Mouse (Mus musculus) intestine, embryonic 14.5 days (tissue): ENCODE results near the gene Mrps18a. TPM values are rescaled to one million over a fixed set of nuclear protein-coding genes. Genes with fewer than 3 reads are reported as not detected.

Experiments
- ATAC-seq: fragments of 200-750 bp; cut with Nextera tagmentation; replicated peaks from 2 replicates; pipeline ENCODE4 v1.8.0; 2017; ENCODE audit warnings: low read depth, moderate number of reproducible peaks, moderate TSS enrichment, moderate library complexity; ENCODE audit not compliant: low FRiP score, low TSS enrichment
- DNase-seq: peaks from one replicate; pipeline ENCODE4 v3.0.0-alpha.2; 2018; ENCODE audit warnings: low spot score
- H3K27ac ChIP-seq: fragments of 300-500 bp; sonication (generic); 2 replicates; pipeline ENCODE4 v1.5.1; 2014; ENCODE audit warnings: low read depth, mild to moderate bottlenecking, control low read depth
- H3K27me3 ChIP-seq: fragments of 300-500 bp; sonication (generic); replicated peaks from 2 replicates; pipeline ENCODE4 v1.6.1; 2014; ENCODE audit warnings: low read length, control low read depth; ENCODE audit not compliant: control insufficient read depth, insufficient read depth
- H3K36me3 ChIP-seq: fragments of 300-500 bp; sonication (generic); 2 replicates; pipeline ENCODE4 v1.6.1; 2014; ENCODE audit warnings: low read length, control low read depth; ENCODE audit not compliant: control insufficient read depth, insufficient read depth
- H3K4me1 ChIP-seq: fragments of 300-500 bp; sonication (generic); replicated peaks from 2 replicates; pipeline ENCODE4 v1.6.1; 2014; ENCODE audit warnings: low read length, control low read depth, mixed read lengths; ENCODE audit not compliant: control insufficient read depth, insufficient read depth
- H3K4me2 ChIP-seq: fragments of 300-500 bp; sonication (generic); 2 replicates; pipeline ENCODE4 v1.6.1; 2014; ENCODE audit warnings: low read length
- H3K4me3 ChIP-seq: fragments of 300-500 bp; sonication (generic); 2 replicates; pipeline ENCODE4 v1.5.1; 2014; ENCODE audit warnings: low read depth, low read length, control low read depth, mixed read lengths
- H3K9ac ChIP-seq: fragments of 300-500 bp; sonication (generic); 2 replicates; pipeline ENCODE4 v1.6.1; 2014; ENCODE audit warnings: mild to moderate bottlenecking, low read length
- H3K9me3 ChIP-seq: fragments of 300-500 bp; sonication (generic); 2 replicates; pipeline ENCODE4 v1.6.1; 2016; ENCODE audit warnings: low read length, control low read depth; ENCODE audit not compliant: control insufficient read depth
- WGBS: fragments of 180-500 bp; shearing (Covaris S2); extraction: QIAGEN DNeasy Blood & Tissue Kit; methylation state at CpG from one replicate; pipeline ENCODE4 v1.1.7; 2014; 5-methylcytosine and 5-hydroxymethylcytosine counted together
- polyA plus RNA-seq: library from polyadenylated mRNA; unstranded; fragments of >200 nt; fragmentation: Nextera tagmentation; extraction: Ambion mirVana; gene quantifications from 2 replicates; pipeline ENCODE4 v1.2.1, GENCODE M21; 2014

Mrps18a gene
- polyA plus RNA-seq, 1 experiment from 2014 or later = 144 TPM

GRCm38 (mm10) chr17:46084091-46084501, 26.7 kb upstream of the Mrps18a start:
- Histone ChIP-seq H3K4me2 (peak overlapping the region; percentile 43), H3K36me3 (no peaks in the 10 kb centered on the region), H3K4me1 (peaks cover 30% of the 10 kb centered on the region), H3K27ac (peak overlapping the region; percentile 69), H3K9ac (0 out of 2 replicates have a peak overlapping the region, but pooled peaks have one; percentile 11), H3K9me3 (0 out of 2 replicates have a peak, but pooled peaks cover under 1% of the 10 kb centered on the region), H3K4me3 (no peak overlapping the region; the same call in 1 of the 2 replicates), H3K27me3 (no peaks in the 10 kb centered on the region)
- WGBS = 13% methylated on average over 10 of the region's 10 CpGs
- DNase-seq (peak; percentile 90), ATAC-seq (peak; percentile 87)

DNA sequence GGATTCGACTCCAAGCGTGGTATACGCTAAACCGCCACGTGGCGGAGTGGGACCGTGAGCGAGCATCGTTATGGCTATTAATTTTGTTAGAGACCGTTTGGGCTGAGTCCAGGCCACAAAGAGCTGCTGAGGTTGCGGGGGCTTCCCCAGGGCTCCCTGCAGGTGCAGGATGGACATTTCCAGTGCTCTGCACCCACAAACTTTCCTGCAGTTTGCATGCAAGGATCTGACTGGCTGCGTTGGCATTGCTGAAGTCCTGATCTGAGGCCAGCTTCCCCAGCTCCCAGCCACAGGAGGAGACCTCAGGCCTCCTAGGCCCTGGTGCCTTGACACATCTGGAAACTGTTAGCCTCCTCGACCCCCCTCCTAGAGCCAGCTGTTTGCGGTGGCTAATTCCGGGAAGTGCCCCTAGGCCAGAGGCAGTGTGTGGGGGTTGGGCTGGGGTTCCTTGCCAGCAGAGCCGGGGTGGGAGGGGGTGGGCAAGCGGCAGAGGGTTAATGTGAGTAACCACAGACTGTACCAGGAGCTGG, 24.4 kb upstream of the Mrps18a start:
- Histone ChIP-seq H3K4me2 (no peak overlapping the region), H3K27me3 (no peaks in the 10 kb centered on the region), H3K4me1 (peaks cover 30% of the 10 kb centered on the region), H3K27ac (no peak overlapping the region), H3K36me3 (no peaks in the 10 kb centered on the region), H3K9me3 (no peaks in the 10 kb centered on the region), H3K4me3 (no peak overlapping the region), H3K9ac (no peak overlapping the region)
- WGBS = 39% methylated on average over 17 of the region's 17 CpGs
- DNase-seq = no peak
- no peak for ATAC-seq

DNA sequence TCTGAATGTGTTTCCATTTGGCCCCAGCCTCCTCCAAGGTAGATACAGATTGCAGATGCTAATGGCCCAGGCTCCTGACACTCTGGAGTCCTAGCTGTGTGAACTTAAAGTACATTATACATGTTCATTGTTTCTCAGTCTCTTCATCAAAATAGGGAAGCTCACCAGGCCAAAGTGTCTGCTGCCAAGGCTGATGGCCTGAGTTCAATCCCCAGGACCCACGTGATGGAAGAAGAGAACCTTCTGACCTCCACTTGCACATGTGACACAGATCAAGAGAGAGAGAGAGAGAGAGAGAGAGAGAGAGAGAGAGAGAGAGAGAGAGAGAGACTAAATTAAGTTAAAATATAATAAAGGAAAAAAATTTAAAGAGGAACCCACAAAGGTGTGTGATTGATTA, 19.4 kb upstream of the Mrps18a start:
- H3K27me3 ChIP-seq = no peaks in the 10 kb centered on the region
- H3K27ac ChIP-seq = no peak overlapping the region
- H3K9me3 ChIP-seq = no peaks in the 10 kb centered on the region
- no peaks in the 10 kb centered on the region for H3K36me3 ChIP-seq
- no peak for ATAC-seq
- no peak overlapping the region for H3K4me2 ChIP-seq
- peaks cover 5% of the 10 kb centered on the region for H3K4me1 ChIP-seq
- no peak for DNase-seq
- no peak overlapping the region for H3K9ac ChIP-seq
- no peak overlapping the region for H3K4me3 ChIP-seq
- WGBS = 79% methylated on average over 1 of the region's 1 CpGs

DNA sequence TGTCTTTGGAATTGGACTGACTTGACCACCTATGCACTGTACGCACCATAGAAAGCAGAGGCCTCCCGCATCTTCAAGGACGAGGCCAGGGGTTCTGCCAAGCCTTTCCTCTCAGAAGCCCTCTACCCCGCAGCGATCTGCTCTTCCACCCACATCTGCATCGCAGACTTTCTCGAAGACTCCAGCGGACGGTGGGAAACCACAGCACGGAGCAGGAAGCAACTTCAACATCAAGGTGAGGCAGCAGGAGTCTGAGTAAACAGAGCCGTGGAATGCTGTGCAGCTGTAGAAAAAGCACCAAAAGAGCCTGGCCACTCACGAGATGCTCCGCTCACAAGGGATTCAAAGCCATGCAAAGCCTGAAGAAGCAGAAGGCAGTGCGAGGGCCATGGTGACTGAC, 18.9 kb upstream of the Mrps18a start:
- Histone ChIP-seq H3K9me3 (no peaks in the 10 kb centered on the region), H3K27me3 (no peaks in the 10 kb centered on the region), H3K4me2 (no peak overlapping the region), H3K27ac (no peak overlapping the region), H3K4me3 (no peak overlapping the region), H3K4me1 (no peaks in the 10 kb centered on the region), H3K36me3 (no peaks in the 10 kb centered on the region), H3K9ac (no peak overlapping the region)
- DNase-seq (no peak), ATAC-seq (no peak)
- WGBS = 70% methylated on average over 14 of the region's 14 CpGs

- Histone ChIP-seq H3K27me3 (no peaks in the 10 kb centered on the region), H3K4me2 (no peak overlapping the region), H3K9me3 (no peaks in the 10 kb centered on the region), H3K27ac (peak overlapping the region; percentile 51), H3K9ac (no peak overlapping the region), H3K36me3 (no peaks in the 10 kb centered on the region), H3K4me1 (peaks cover 11% of the 10 kb centered on the region), H3K4me3 (no peak overlapping the region)
- 32% methylated on average over 8 of the region's 8 CpGs for WGBS
- DNase-seq = peak; percentile 63
- ATAC-seq = no peak
Measured at GRCm38 (mm10) chr17:46098525-46098924, 12.3 kb upstream of the Mrps18a start.

DNA sequence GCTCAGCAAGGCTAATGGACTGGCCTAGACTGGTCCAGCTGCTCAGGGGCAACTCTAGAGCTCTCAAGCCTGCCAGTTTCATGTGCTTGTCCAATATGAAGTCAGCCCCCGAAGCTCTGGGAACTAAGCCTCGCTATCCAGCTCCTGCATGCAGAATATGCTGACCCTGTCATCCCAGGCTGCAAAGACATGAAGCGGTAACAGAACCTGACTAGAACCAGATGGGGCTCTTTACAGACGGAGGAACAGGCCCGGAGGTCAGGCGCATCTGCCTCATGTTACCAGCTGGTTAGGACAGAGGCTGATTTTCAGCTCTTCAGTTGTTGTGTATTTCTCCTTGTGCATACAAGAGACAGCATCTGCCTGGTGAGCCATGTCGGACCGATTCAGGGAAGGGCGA, 8.9 kb upstream of the Mrps18a start:
- Histone ChIP-seq H3K36me3 (no peaks in the 10 kb centered on the region), H3K4me1 (peaks cover 11% of the 10 kb centered on the region), H3K27me3 (no peaks in the 10 kb centered on the region), H3K27ac (peak overlapping the region; percentile 27; the same call in 1 of the 2 replicates), H3K9ac (no peak overlapping the region), H3K4me3 (no peak overlapping the region), H3K4me2 (no peak overlapping the region), H3K9me3 (no peaks in the 10 kb centered on the region)
- 43% methylated on average over 9 of the region's 9 CpGs for whole genome bisulfite sequencing
- DNase-seq (no peak), ATAC-seq (no peak)

GRCm38 (mm10) chr17:46102608-46103159, 8.1 kb upstream of the Mrps18a start:
- Histone ChIP-seq H3K4me3 (no peak overlapping the region), H3K4me1 (peaks cover 11% of the 10 kb centered on the region), H3K9me3 (no peaks in the 10 kb centered on the region), H3K27me3 (0 out of 2 replicates have a peak, but pooled peaks cover 2% of the 10 kb centered on the region), H3K4me2 (no peak overlapping the region), H3K27ac (no peak overlapping the region; the same call in 1 of the 2 replicates), H3K36me3 (no peaks in the 10 kb centered on the region), H3K9ac (no peak overlapping the region)
- WGBS = 66% methylated on average over 8 of the region's 8 CpGs
- ATAC-seq = no peak
- DNase-seq = no peak

- Histone ChIP-seq H3K9ac (no peak overlapping the region), H3K9me3 (no peaks in the 10 kb centered on the region), H3K36me3 (no peaks in the 10 kb centered on the region), H3K4me1 (no peaks in the 10 kb centered on the region; the same call in none of the 2 replicates), H3K4me2 (no peak overlapping the region), H3K27me3 (0 out of 2 replicates have a peak, but pooled peaks cover 2% of the 10 kb centered on the region), H3K4me3 (no peak overlapping the region), H3K27ac (peak overlapping the region; percentile 39; the same call in 1 of the 2 replicates)
- DNase-seq (no peak), ATAC-seq (0 out of 2 replicates have a peak, but pooled peaks have one; percentile 47)
- 22% methylated on average over 12 of the region's 12 CpGs for WGBS
Measured at GRCm38 (mm10) chr17:46104487-46104886, 6.3 kb upstream of the Mrps18a start.

DNA sequence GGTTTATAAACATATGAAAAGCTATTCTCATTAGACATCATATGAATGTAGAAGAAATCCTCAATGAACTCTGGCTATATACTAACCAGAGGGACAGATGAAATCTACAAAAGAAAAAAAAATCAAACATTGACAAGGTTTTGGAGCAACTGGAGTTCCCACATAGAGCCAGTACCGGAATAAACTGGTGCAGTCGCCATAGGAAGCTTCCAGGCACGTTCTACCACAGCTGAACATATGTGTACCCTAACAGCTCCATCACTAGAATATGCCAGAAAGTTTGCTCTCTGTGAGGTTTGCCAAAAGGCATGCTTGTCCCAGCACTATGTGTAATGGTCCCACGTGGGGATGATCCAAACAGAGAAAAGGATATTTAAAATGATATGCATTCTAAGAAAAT, 2.5 kb upstream of the Mrps18a start:
- no peak for ATAC-seq
- Histone ChIP-seq H3K4me1 (peaks cover 6% of the 10 kb centered on the region), H3K4me3 (no peak overlapping the region), H3K27me3 (0 out of 2 replicates have a peak, but pooled peaks cover 2% of the 10 kb centered on the region), H3K27ac (no peak overlapping the region), H3K4me2 (no peak overlapping the region), H3K36me3 (0 out of 2 replicates have a peak, but pooled peaks cover 2% of the 10 kb centered on the region), H3K9ac (no peak overlapping the region), H3K9me3 (no peaks in the 10 kb centered on the region)
- WGBS = 76% methylated on average over 4 of the region's 4 CpGs
- DNase-seq = no peak
